Mouse (Mus musculus): ENCODE measurements around the gene Trim17.

GRCm38 (mm10) chr11:58990794-58991193 lies 36.3 kb downstream of the Trim17 start:
- TF ChIP-seq POLR2A (IDR thresholded peaks at IDR 0.05; ENCODE audit: low read depth, low read length) (no peak), CTCF (IDR thresholded peaks at IDR 0.05; ENCODE audit: extremely low read depth, insufficient read depth, insufficient read length, insufficient replicate concordance) (no peak)

Measured in spleen, adult 2 months (tissue).